Mouse (Mus musculus) limb, embryonic 10.5 days (tissue): ENCODE measurements around the gene Gm20521. TPM values are rescaled to one million over a fixed set of nuclear protein-coding genes. Genes with fewer than 3 reads are reported as not detected.
"Not testable (repeated sequence)": the region's sequence is repeated elsewhere in the genome, so short reads cannot be mapped to it uniquely, and the experiment has no call there.

Source experiments
- DNase-seq: peaks from one replicate; pipeline ENCODE4 v3.0.0-alpha.2; 2017; ENCODE audit warnings: low spot score
- H3K27ac ChIP-seq: fragments of 300-500 bp; sonication (generic); 2 replicates; pipeline ENCODE4 v1.5.1; 2016; ENCODE audit warnings: mild to moderate bottlenecking
- H3K27me3 ChIP-seq: fragments of 300-500 bp; sonication (generic); 2 replicates; pipeline ENCODE4 v1.6.1; 2016; ENCODE audit warnings: low read depth, mild to moderate bottlenecking; ENCODE audit not compliant: poor library complexity, severe bottlenecking
- H3K36me3 ChIP-seq: fragments of 300-500 bp; sonication (generic); 2 replicates; pipeline ENCODE4 v1.6.1; 2016; ENCODE audit warnings: mild to moderate bottlenecking, moderate library complexity
- H3K4me1 ChIP-seq: fragments of 300-500 bp; sonication (generic); 2 replicates; pipeline ENCODE4 v1.6.1; 2016
- H3K4me3 ChIP-seq: fragments of 300-500 bp; sonication (generic); 2 replicates; pipeline ENCODE4 v1.5.1; 2016; ENCODE audit warnings: mild to moderate bottlenecking, moderate library complexity
- H3K9me3 ChIP-seq: fragments of 300-500 bp; sonication (generic); replicated peaks from 2 replicates; pipeline ENCODE4 v1.6.1; 2016; ENCODE audit warnings: mild to moderate bottlenecking
- WGBS: fragments of 180-500 bp; shearing (Covaris S2); methylation state at CpG from one replicate; pipeline ENCODE4 v1.1.7; 2016; 5-methylcytosine and 5-hydroxymethylcytosine counted together
- polyA plus RNA-seq: library from polyadenylated mRNA; unstranded; fragments of >200 nt; fragmentation: Nextera tagmentation; extraction: Ambion mirVana; gene quantifications from 2 replicates; pipeline ENCODE4 v1.2.1, GENCODE M21; 2016

The Gm20521 gene
- polyA plus RNA-seq, 1 experiment from 2014 or later, result 0.55 TPM

- DNase-seq, result no peak
- 89% methylated on average over 8 of the region's 8 CpGs for WGBS
- Histone ChIP-seq H3K9me3 (no peaks in the 10 kb centered on the region), H3K27me3 (no peaks in the 10 kb centered on the region), H3K27ac (no peak overlapping the region), H3K36me3 (no peaks in the 10 kb centered on the region), H3K4me3 (no peak overlapping the region), H3K4me1 (peaks cover 5% of the 10 kb centered on the region; the same call in 1 of the 2 replicates)
Observed at GRCm38 (mm10) chr14:54942479-54942878, 59.2 kb downstream of the Gm20521 start.

GRCm38 (mm10) chr14:54943971-54944370 lies 60.7 kb downstream of the Gm20521 start:
- no peak for DNase-seq
- no peaks in the 10 kb centered on the region for H3K36me3 ChIP-seq
- H3K27me3 ChIP-seq, result no peaks in the 10 kb centered on the region
- H3K27ac ChIP-seq, result no peak overlapping the region
- H3K4me3 ChIP-seq, result no peak overlapping the region
- WGBS, result 91% methylated on average over 7 of the region's 7 CpGs
- H3K4me1 ChIP-seq, result peaks cover 5% of the 10 kb centered on the region; the same call in 1 of the 2 replicates
- H3K9me3 ChIP-seq, result no peaks in the 10 kb centered on the region

- Histone ChIP-seq H3K9me3 (no peaks in the 10 kb centered on the region), H3K4me3 (no peak overlapping the region), H3K4me1 (no peaks in the 10 kb centered on the region), H3K36me3 (no peaks in the 10 kb centered on the region), H3K27ac (no peak overlapping the region), H3K27me3 (peaks cover 7% of the 10 kb centered on the region; the same call in 1 of the 2 replicates)
- 70% methylated on average over 2 of the region's 2 CpGs for WGBS
- no peak for DNase-seq
Observed at GRCm38 (mm10) chr14:54944939-54945338, 61.7 kb downstream of the Gm20521 start.

- Histone ChIP-seq H3K4me3 (no peak overlapping the region), H3K27me3 (peaks cover 12% of the 10 kb centered on the region; the same call in 1 of the 2 replicates), H3K27ac (no peak overlapping the region), H3K36me3 (no peaks in the 10 kb centered on the region), H3K9me3 (no peaks in the 10 kb centered on the region), H3K4me1 (no peaks in the 10 kb centered on the region)
- 85% methylated on average over 19 of the region's 19 CpGs for WGBS
- no peak for DNase-seq
Observed at GRCm38 (mm10) chr14:54945975-54946704, 62.9 kb downstream of the Gm20521 start.

- H3K4me1 ChIP-seq, H3K9me3 ChIP-seq, H3K36me3 ChIP-seq, DNase-seq, H3K4me3 ChIP-seq, H3K27ac ChIP-seq: not testable (repeated sequence)
- H3K27me3 ChIP-seq, result peaks cover 15% of the 10 kb centered on the region; the same call in 1 of the 2 replicates
- 93% methylated on average over 11 of the region's 11 CpGs for WGBS
Observed at GRCm38 (mm10) chr14:54947008-54947407, 63.8 kb downstream of the Gm20521 start.

Other genes with a start within 250 kb of the Gm20521 start
- not detected in 2 replicates for gene Gm17606, start 242.5 kb upstream of the Gm20521 start, polyA plus RNA-seq
- gene Cdh24, start 242.1 kb upstream of the Gm20521 start, polyA plus RNA-seq, result 7.1 and 8.1 TPM in 2 replicates
- 112 and 116 TPM in 2 replicates for gene 1700123O20Rik, start 197.2 kb upstream of the Gm20521 start, polyA plus RNA-seq
- 142 and 144 TPM in 2 replicates for gene Acin1, start 196.5 kb upstream of the Gm20521 start, polyA plus RNA-seq
- 0.10 and 0.16 TPM in 2 replicates for gene Gm29776, start 184.6 kb upstream of the Gm20521 start, polyA plus RNA-seq
- not detected in 2 replicates for gene Cebpe, start 171.3 kb upstream of the Gm20521 start, polyA plus RNA-seq
- gene Slc7a8, start 101.5 kb upstream of the Gm20521 start, polyA plus RNA-seq, result 0.50 and 0.77 TPM in 2 replicates
- gene Rnf212b, start 69.3 kb upstream of the Gm20521 start, polyA plus RNA-seq, result not detected in 2 replicates
- 17.8 and 22.6 TPM in 2 replicates for gene Homez, start 12.5 kb upstream of the Gm20521 start, polyA plus RNA-seq
- 0.08 TPM in 1 of 2 replicates, not detected in the other for gene Ppp1r3e, start 5.9 kb upstream of the Gm20521 start, polyA plus RNA-seq
- 1.7 and 2.2 TPM in 2 replicates for gene Bcl2l2, start 64 bp upstream of the Gm20521 start, polyA plus RNA-seq
- 173 and 178 TPM in 2 replicates for gene Pabpn1, start 9.1 kb downstream of the Gm20521 start, polyA plus RNA-seq
- 31.2 and 52.7 TPM in 2 replicates for gene Slc22a17, start 29.7 kb downstream of the Gm20521 start, polyA plus RNA-seq
- gene Efs, start 42.7 kb downstream of the Gm20521 start, polyA plus RNA-seq, result 40.2 and 53.4 TPM in 2 replicates
- gene Il25, start 49.3 kb downstream of the Gm20521 start, polyA plus RNA-seq, result 0.14 TPM in 1 of 2 replicates, not detected in the other
- 0.38 and 1.2 TPM in 2 replicates for gene Cmtm5, start 52.8 kb downstream of the Gm20521 start, polyA plus RNA-seq
- gene Myh6, start 83.5 kb downstream of the Gm20521 start, polyA plus RNA-seq, result 1.5 and 2.3 TPM in 2 replicates
- gene Gm17428, start 93.5 kb downstream of the Gm20521 start, polyA plus RNA-seq, result not detected in 2 replicates
- 2.2 and 4.4 TPM in 2 replicates for gene Myh7, start 111.2 kb downstream of the Gm20521 start, polyA plus RNA-seq
- gene Ngdn, start 132.0 kb downstream of the Gm20521 start, polyA plus RNA-seq, result 97.5 and 98.1 TPM in 2 replicates
- gene Zfhx2, start 208.9 kb downstream of the Gm20521 start, polyA plus RNA-seq, result 4.1 and 5.6 TPM in 2 replicates
- 22.0 and 25.6 TPM in 2 replicates for gene Thtpa, start 211.3 kb downstream of the Gm20521 start, polyA plus RNA-seq
- gene Ap1g2, start 223.2 kb downstream of the Gm20521 start, polyA plus RNA-seq, result 10.6 and 12.5 TPM in 2 replicates
- 0.03 and 0.08 TPM in 2 replicates for gene Jph4, start 233.5 kb downstream of the Gm20521 start, polyA plus RNA-seq